In the genomic region with DNA sequence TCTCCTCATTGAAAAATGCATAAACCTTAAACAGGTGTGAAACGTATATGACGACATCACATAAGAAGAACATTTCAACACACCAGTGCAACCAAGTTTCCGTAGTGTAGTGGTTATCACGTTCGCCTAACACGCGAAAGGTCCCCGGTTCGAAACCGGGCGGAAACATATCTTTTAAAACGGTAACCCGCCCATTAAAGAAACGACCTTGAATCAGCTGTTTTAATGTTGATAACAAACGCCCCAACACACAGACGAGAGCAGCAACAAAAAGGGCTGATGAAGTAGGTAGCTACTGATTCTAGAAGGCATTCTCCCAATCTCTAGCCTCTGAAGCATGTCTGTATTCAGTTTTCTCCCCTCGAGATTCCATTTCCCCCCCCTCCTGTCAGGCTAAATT, we compare ENCODE assay signal across 8 mouse cellular contexts. TPM values are rescaled to one million over a fixed set of nuclear protein-coding genes. Genes with fewer than 3 reads are reported as not detected.
A peak's percentile ranks its signal among the peaks of the same experiment; 100 is the strongest.
DNase-seq lines count a peak whose midpoint lies in the region; ATAC-seq and TF ChIP-seq lines count a peak whose summit lies in the region.

No protein-coding gene starts in this region.

- WGBS in forebrain, embryonic 12.5 days, result under 1% methylated on average over 17 of the region's 17 CpGs
- under 1% methylated on average over 17 of the region's 17 CpGs for WGBS in large intestine, adult 2 months
- under 1% methylated on average over 17 of the region's 17 CpGs for WGBS in liver, postnatal 0 days (ENCODE audit: insufficient replicate concordance)
- WGBS in neural tube, embryonic 13.5 days, result under 1% methylated on average over 17 of the region's 17 CpGs

- H3K27ac ChIP-seq in forebrain, embryonic 12.5 days, result no peak overlapping the region
- peak overlapping the region; percentile 99 for H3K27ac ChIP-seq in liver, postnatal 0 days (ENCODE audit: low read depth)
- H3K27ac ChIP-seq in neural tube, embryonic 13.5 days (replicated peaks), result no peak overlapping the region; the same call in 1 of the 2 replicates

- ATAC-seq in forebrain, embryonic 12.5 days (ENCODE audit: low FRiP score), result peak; percentile 15; the same call in 1 of the 2 replicates
- ATAC-seq in liver, postnatal 0 days, result peak; percentile 26
- no peak for ATAC-seq in neural tube, embryonic 13.5 days (ENCODE audit: low read depth)

- H3K4me2 ChIP-seq in forebrain, embryonic 12.5 days, result peak overlapping the region; percentile 73
- peak overlapping the region; percentile 84 for H3K4me2 ChIP-seq in liver, postnatal 0 days (ENCODE audit: low read depth, low read length)
- peak overlapping the region; percentile 72 for H3K4me2 ChIP-seq in neural tube, embryonic 13.5 days

- peaks cover 14% of the 10 kb centered on the region for H3K36me3 ChIP-seq in forebrain, embryonic 12.5 days (replicated peaks)
- H3K36me3 ChIP-seq in liver, postnatal 0 days (replicated peaks; ENCODE audit: insufficient read depth, low read length), result peaks cover 11% of the 10 kb centered on the region
- peaks cover 19% of the 10 kb centered on the region for H3K36me3 ChIP-seq in neural tube, embryonic 13.5 days

- peak; percentile 75 for TF ChIP-seq EP300 in liver, postnatal 0 days (IDR thresholded peaks at IDR 0.05; ENCODE audit: low read depth)

- DNase-seq in ES-CJ7 (ENCODE audit: low read depth, low spot score), result peak; percentile 91
- peak; percentile 73 for DNase-seq in c-Kit-positive CD71-negative TER-119-negative erythroid progenitor cells, embryonic 14.5 days (ENCODE audit: low read depth)
- peak; percentile 86 to 87 for DNase-seq in heart, postnatal 14 days
- DNase-seq in large intestine, adult 2 months (ENCODE audit: low read depth, low spot score), result peak; percentile 75
- peak; percentile 89 for DNase-seq in liver, postnatal 0 days
- peak; percentile 67 for DNase-seq in telencephalon, adult 2 months (ENCODE audit: low read depth, low spot score)

- peaks cover 19% of the 10 kb centered on the region for H3K27me3 ChIP-seq in forebrain, embryonic 12.5 days
- peaks cover 5% of the 10 kb centered on the region; the same call in 1 of the 2 replicates for H3K27me3 ChIP-seq in liver, postnatal 0 days (ENCODE audit: insufficient read depth, low read length)
- H3K27me3 ChIP-seq in neural tube, embryonic 13.5 days, result peaks cover 4% of the 10 kb centered on the region; the same call in 1 of the 2 replicates

- peak overlapping the region; percentile 52 for H3K4me3 ChIP-seq in forebrain, embryonic 12.5 days (replicated peaks)
- peak overlapping the region; percentile 88 for H3K4me3 ChIP-seq in liver, postnatal 0 days (ENCODE audit: low read depth, low read length)
- peak overlapping the region; percentile 84 for H3K4me3 ChIP-seq in neural tube, embryonic 13.5 days

- no peaks in the 10 kb centered on the region for H3K9me3 ChIP-seq in forebrain, embryonic 12.5 days
- no peaks in the 10 kb centered on the region for H3K9me3 ChIP-seq in liver, postnatal 0 days (ENCODE audit: low read length)
- no peaks in the 10 kb centered on the region for H3K9me3 ChIP-seq in neural tube, embryonic 13.5 days

- H3K4me1 ChIP-seq in forebrain, embryonic 12.5 days, result peaks cover 27% of the 10 kb centered on the region
- H3K4me1 ChIP-seq in liver, postnatal 0 days (ENCODE audit: insufficient read depth), result peaks cover 24% of the 10 kb centered on the region
- H3K4me1 ChIP-seq in neural tube, embryonic 13.5 days (replicated peaks), result peaks cover 37% of the 10 kb centered on the region

- peak overlapping the region; percentile 55; the same call in 1 of the 2 replicates for H3K9ac ChIP-seq in forebrain, embryonic 12.5 days
- peak overlapping the region; percentile 65; the same call in 1 of the 2 replicates for H3K9ac ChIP-seq in liver, postnatal 0 days (replicated peaks)
- no peak overlapping the region for H3K9ac ChIP-seq in neural tube, embryonic 13.5 days

- intact Hi-C loops in heart, postnatal 14 days (cut with DNase I), result loop anchor here (5.0 kb wide), 1 partner anchor 191 kb away; a partner anchor contains a TSS

- no peak for TF ChIP-seq CTCF in liver, postnatal 0 days (IDR thresholded peaks at IDR 0.05; ENCODE audit: low read depth)

RNA-seq across cellular contexts. Expression of a gene that starts 0.7 kb away (rescaled TPM):
- 35.1 and 38.1 TPM in 2 replicates for polyA plus RNA-seq in forebrain, embryonic 12.5 days (2016; fragmentation: Nextera tagmentation; extraction: Ambion mirVana)
- 10 to 100 TPM; 13.9 to 18.4 TPM for total RNA-seq in heart, postnatal 14 days (2021)
- polyA plus RNA-seq in large intestine, adult 2 months (2012; rRNA removed), result 6.0 and 7.8 TPM in 2 replicates
- polyA plus RNA-seq in liver, postnatal 0 days (2015; fragmentation: Nextera tagmentation; extraction: Ambion mirVana), result 6.2 and 7.5 TPM in 2 replicates
- 33.9 and 35.5 TPM in 2 replicates for polyA plus RNA-seq in neural tube, embryonic 13.5 days (2015; fragmentation: Nextera tagmentation; extraction: Ambion mirVana)

RNA-seq across cellular contexts. Expression of a gene that starts 1.4 kb away (rescaled TPM):
- not detected in 2 replicates for polyA plus RNA-seq in forebrain, embryonic 12.5 days (2016; fragmentation: Nextera tagmentation; extraction: Ambion mirVana)
- total RNA-seq in heart, postnatal 14 days (2021), result not detected
- 0.11 TPM in 1 of 2 replicates, not detected in the other for polyA plus RNA-seq in large intestine, adult 2 months (2012; rRNA removed)
- polyA plus RNA-seq in liver, postnatal 0 days (2015; fragmentation: Nextera tagmentation; extraction: Ambion mirVana), result not detected in 2 replicates
- polyA plus RNA-seq in neural tube, embryonic 13.5 days (2015; fragmentation: Nextera tagmentation; extraction: Ambion mirVana), result 0.32 and 0.59 TPM in 2 replicates

RNA-seq across cellular contexts. Expression of a gene that starts 43.1 kb away (rescaled TPM):
- polyA plus RNA-seq in forebrain, embryonic 12.5 days (2016; fragmentation: Nextera tagmentation; extraction: Ambion mirVana), result not detected in 2 replicates
- not detected for total RNA-seq in heart, postnatal 14 days (2021)
- not detected in 2 replicates for polyA plus RNA-seq in large intestine, adult 2 months (2012; rRNA removed)
- polyA plus RNA-seq in liver, postnatal 0 days (2015; fragmentation: Nextera tagmentation; extraction: Ambion mirVana), result not detected in 2 replicates
- not detected in 2 replicates for polyA plus RNA-seq in neural tube, embryonic 13.5 days (2015; fragmentation: Nextera tagmentation; extraction: Ambion mirVana)

RNA-seq across cellular contexts. Expression of a gene that starts 46.5 kb away (rescaled TPM):
- 1.5 and 1.9 TPM in 2 replicates for polyA plus RNA-seq in forebrain, embryonic 12.5 days (2016; fragmentation: Nextera tagmentation; extraction: Ambion mirVana)
- total RNA-seq in heart, postnatal 14 days (2021), result not detected
- not detected in 2 replicates for polyA plus RNA-seq in large intestine, adult 2 months (2012; rRNA removed)
- polyA plus RNA-seq in liver, postnatal 0 days (2015; fragmentation: Nextera tagmentation; extraction: Ambion mirVana), result 0.06 and 0.14 TPM in 2 replicates
- 0.62 and 0.78 TPM in 2 replicates for polyA plus RNA-seq in neural tube, embryonic 13.5 days (2015; fragmentation: Nextera tagmentation; extraction: Ambion mirVana)

RNA-seq across cellular contexts. Expression of a gene that starts 53.4 kb away (rescaled TPM):
- 12.1 and 12.2 TPM in 2 replicates for polyA plus RNA-seq in forebrain, embryonic 12.5 days (2016; fragmentation: Nextera tagmentation; extraction: Ambion mirVana)
- 10 to 100 TPM; 21.8 to 28.1 TPM for total RNA-seq in heart, postnatal 14 days (2021)
- polyA plus RNA-seq in large intestine, adult 2 months (2012; rRNA removed), result 4.4 and 6.5 TPM in 2 replicates
- polyA plus RNA-seq in liver, postnatal 0 days (2015; fragmentation: Nextera tagmentation; extraction: Ambion mirVana), result 0.85 and 0.89 TPM in 2 replicates
- 8.9 and 11.6 TPM in 2 replicates for polyA plus RNA-seq in neural tube, embryonic 13.5 days (2015; fragmentation: Nextera tagmentation; extraction: Ambion mirVana)
